Mouse (Mus musculus): Measurements from ENCODE around the gene Clca3a2. TPM values are rescaled to one million over a fixed set of nuclear protein-coding genes. Genes with fewer than 3 reads are reported as not detected.
"Not testable (repeated sequence)": the region's sequence is repeated elsewhere in the genome, so short reads cannot be mapped to it uniquely, and the experiment has no call there.

The Clca3a2 gene
- polyA plus RNA-seq, 1 experiment from 2014 or later, result not detected

DNA sequence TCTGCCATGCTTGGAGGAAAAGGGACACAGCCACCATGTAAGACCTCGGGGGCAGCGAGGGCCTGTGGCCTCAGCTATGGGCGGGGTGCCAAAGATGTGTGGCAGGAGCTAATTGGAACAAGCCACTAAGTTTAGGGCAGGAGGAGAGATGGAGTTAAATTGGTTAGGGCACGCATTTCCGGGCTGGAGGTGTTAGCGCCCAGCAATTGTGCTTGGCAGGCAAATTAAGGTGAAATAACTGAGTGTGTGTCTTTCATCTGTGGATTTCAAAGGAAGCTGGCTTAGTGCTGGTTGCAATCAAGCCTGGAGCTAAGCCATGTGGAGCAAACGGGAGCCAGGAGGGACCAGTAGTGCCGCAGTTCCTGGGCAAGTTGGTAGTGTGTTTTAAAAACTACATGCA lies 63.2 kb downstream of the Clca3a2 start:
- not testable (repeated sequence) for H3K4me3 ChIP-seq (ENCODE audit: low read depth, low read length); H3K4me1 ChIP-seq (replicated peaks; ENCODE audit: control insufficient read depth, insufficient read depth, low read length); H3K27me3 ChIP-seq (ENCODE audit: control insufficient read depth, insufficient read depth, low read length); H3K4me2 ChIP-seq (ENCODE audit: low read depth, low read length, severe bottlenecking); H3K9ac ChIP-seq (ENCODE audit: low read length); H3K36me3 ChIP-seq (ENCODE audit: control insufficient read depth, insufficient read depth, low read length); ATAC-seq (replicated peaks; ENCODE audit: low FRiP score); H3K9me3 ChIP-seq (ENCODE audit: control insufficient read depth, low read length); DNase-seq (ENCODE audit: low spot score); H3K27ac ChIP-seq (ENCODE audit: low read depth, low read length)
- 82% methylated on average over 8 of the region's 8 CpGs for WGBS

DNA sequence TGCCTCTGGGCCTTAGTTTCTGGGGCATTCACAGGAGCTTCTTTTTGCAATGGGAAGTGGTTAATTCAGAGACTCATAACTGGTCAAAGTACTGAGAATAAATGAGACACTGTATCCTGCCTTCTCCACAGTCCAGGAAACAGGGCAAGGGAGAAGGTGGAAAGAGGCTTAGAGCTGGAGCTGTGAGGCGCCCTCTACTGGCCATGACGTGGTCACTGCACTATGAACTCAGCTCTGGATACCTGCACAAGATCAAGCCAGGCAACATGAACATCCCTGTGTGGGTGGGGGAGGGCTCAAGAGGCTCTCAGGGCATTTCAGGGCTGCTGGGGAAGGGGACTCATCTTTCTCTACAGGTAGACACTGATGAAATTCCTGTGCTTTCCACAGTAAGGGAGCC lies 66.2 kb downstream of the Clca3a2 start:
- Histone ChIP-seq H3K9ac (ENCODE audit: low read length) (no peak overlapping the region), H3K27ac (ENCODE audit: low read depth, low read length) (no peak overlapping the region), H3K4me1 (replicated peaks; ENCODE audit: control insufficient read depth, insufficient read depth, low read length) (no peaks in the 10 kb centered on the region), H3K9me3 (ENCODE audit: control insufficient read depth, low read length) (no peaks in the 10 kb centered on the region), H3K27me3 (ENCODE audit: control insufficient read depth, insufficient read depth, low read length) (no peaks in the 10 kb centered on the region), H3K4me3 (ENCODE audit: low read depth, low read length) (no peak overlapping the region), H3K4me2 (ENCODE audit: low read depth, low read length, severe bottlenecking) (no peak overlapping the region), H3K36me3 (ENCODE audit: control insufficient read depth, insufficient read depth, low read length) (no peaks in the 10 kb centered on the region)
- whole genome bisulfite sequencing, result 4% methylated on average over 2 of the region's 2 CpGs
- ATAC-seq (replicated peaks; ENCODE audit: low FRiP score), result no peak
- DNase-seq (ENCODE audit: low spot score), result peak; percentile 59

DNA sequence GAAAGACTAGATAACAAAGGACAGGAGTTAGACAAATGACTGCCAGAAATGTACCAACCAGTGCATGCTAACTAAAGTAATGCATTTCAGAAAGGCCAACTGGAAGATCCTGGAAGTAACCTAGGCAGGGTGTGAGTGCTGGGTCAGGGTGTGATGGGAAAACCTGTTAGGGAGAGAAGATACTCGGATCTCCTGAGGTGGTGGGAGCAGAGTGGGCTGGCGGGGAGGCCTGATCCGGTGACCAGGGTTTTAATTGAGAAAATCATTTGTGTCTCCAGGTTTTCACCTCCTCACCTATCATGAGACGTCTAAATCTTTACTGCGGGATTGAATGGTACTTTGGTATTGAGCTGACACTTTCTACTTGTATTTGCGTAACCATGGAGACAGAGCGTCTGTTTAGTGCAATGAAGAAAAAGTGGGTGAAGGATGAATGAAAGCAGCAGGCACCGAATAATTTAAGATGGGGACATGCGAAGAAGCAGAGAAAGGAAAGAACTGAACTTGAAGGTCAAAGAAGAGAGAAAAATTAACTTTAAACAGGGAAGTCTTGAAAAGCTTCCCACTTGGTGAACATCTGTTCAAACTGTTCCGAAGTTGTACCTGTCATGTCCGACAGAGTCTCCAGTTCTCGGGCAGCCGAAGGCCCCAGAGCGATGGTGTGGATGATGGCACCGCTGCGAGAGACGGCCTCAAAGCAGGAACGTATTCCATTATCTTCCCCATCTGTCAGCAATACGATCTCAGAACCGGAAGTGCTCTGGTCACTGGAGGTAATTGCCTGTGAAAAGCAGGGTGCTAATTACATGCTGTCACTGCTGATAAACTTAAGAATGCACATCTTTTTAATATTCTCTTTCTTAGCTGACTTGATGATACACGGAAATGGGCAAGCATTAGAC lies 70.0 kb downstream of the Clca3a2 start:
- not testable (repeated sequence) for DNase-seq (ENCODE audit: low spot score); H3K27ac ChIP-seq (ENCODE audit: low read depth, low read length); H3K4me1 ChIP-seq (replicated peaks; ENCODE audit: control insufficient read depth, insufficient read depth, low read length); H3K4me3 ChIP-seq (ENCODE audit: low read depth, low read length); H3K27me3 ChIP-seq (ENCODE audit: control insufficient read depth, insufficient read depth, low read length); H3K9me3 ChIP-seq (ENCODE audit: control insufficient read depth, low read length); H3K4me2 ChIP-seq (ENCODE audit: low read depth, low read length, severe bottlenecking); H3K36me3 ChIP-seq (ENCODE audit: control insufficient read depth, insufficient read depth, low read length); H3K9ac ChIP-seq (ENCODE audit: low read length)
- 75% methylated on average over 17 of the region's 21 CpGs for WGBS
- peak; percentile 63 for ATAC-seq (replicated peaks; ENCODE audit: low FRiP score)

DNA sequence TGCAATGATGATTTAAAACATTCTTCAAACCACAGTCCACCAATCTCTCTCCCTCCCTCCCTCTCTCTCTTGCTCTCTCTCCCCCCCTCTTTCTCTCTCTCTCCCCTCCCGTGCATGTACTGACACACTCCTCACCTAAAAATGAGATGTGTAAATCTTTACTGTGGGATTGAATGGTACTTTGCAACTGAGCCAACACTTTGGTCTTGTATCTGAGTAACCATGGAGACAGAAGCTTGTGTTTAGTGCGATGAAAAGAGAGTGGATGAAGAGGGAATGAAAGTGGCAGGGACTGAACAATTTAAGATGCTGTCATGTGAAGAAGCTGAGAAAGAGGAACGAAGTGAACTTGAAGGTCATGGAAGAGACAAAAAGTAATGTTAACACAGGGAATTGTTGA lies 71.6 kb downstream of the Clca3a2 start:
- not testable (repeated sequence) for DNase-seq (ENCODE audit: low spot score); H3K4me3 ChIP-seq (ENCODE audit: low read depth, low read length); H3K9me3 ChIP-seq (ENCODE audit: control insufficient read depth, low read length); H3K9ac ChIP-seq (ENCODE audit: low read length); H3K4me2 ChIP-seq (ENCODE audit: low read depth, low read length, severe bottlenecking); ATAC-seq (replicated peaks; ENCODE audit: low FRiP score); H3K27ac ChIP-seq (ENCODE audit: low read depth, low read length); H3K36me3 ChIP-seq (ENCODE audit: control insufficient read depth, insufficient read depth, low read length); H3K4me1 ChIP-seq (replicated peaks; ENCODE audit: control insufficient read depth, insufficient read depth, low read length); H3K27me3 ChIP-seq (ENCODE audit: control insufficient read depth, insufficient read depth, low read length)
- WGBS, result 42% methylated on average over 3 of the region's 3 CpGs

Other genes starting within 250 kb of the Clca3a2 start
- gene Hs2st1, start 249.3 kb downstream of the Clca3a2 start, polyA plus RNA-seq (2014; fragmentation: Nextera tagmentation; extraction: Ambion mirVana), result 25.3 and 26.8 TPM in 2 replicates
- gene Selenof, start 249.2 kb downstream of the Clca3a2 start, polyA plus RNA-seq (2014; fragmentation: Nextera tagmentation; extraction: Ambion mirVana), result 385 and 409 TPM in 2 replicates
- 80.0 and 82.3 TPM in 2 replicates for gene Sh3glb1, start 99.2 kb downstream of the Clca3a2 start, polyA plus RNA-seq (2014; fragmentation: Nextera tagmentation; extraction: Ambion mirVana)
- gene Clca3a1, start 58.5 kb downstream of the Clca3a2 start, polyA plus RNA-seq (2014; fragmentation: Nextera tagmentation; extraction: Ambion mirVana), result 0.04 TPM in 1 of 2 replicates, not detected in the other
- not detected in 2 replicates for gene Clca3b, start 29.9 kb upstream of the Clca3a2 start, polyA plus RNA-seq (2014; fragmentation: Nextera tagmentation; extraction: Ambion mirVana)
- not detected in 2 replicates for gene Clca4b, start 113.0 kb upstream of the Clca3a2 start, polyA plus RNA-seq (2014; fragmentation: Nextera tagmentation; extraction: Ambion mirVana)
- gene Clca4a, start 155.6 kb upstream of the Clca3a2 start, polyA plus RNA-seq (2014; fragmentation: Nextera tagmentation; extraction: Ambion mirVana), result not detected in 2 replicates
- not detected in 2 replicates for gene Clca1, start 213.3 kb upstream of the Clca3a2 start, polyA plus RNA-seq (2014; fragmentation: Nextera tagmentation; extraction: Ambion mirVana)